Mouse (Mus musculus): ENCODE results near the gene Rangap1. TPM values are rescaled to one million over a fixed set of nuclear protein-coding genes. Genes with fewer than 3 reads are reported as not detected.
A peak's percentile ranks its signal among the peaks of the same experiment; 100 is the strongest.

The Rangap1 gene
- 121 and 126 TPM in 2 replicates for polyA plus RNA-seq (2014; fragmentation: Nextera tagmentation; extraction: Ambion mirVana)

GRCm38 (mm10) chr15:81744992-81745600 is at the start of gene Rangap1, which contains the start of gene Zc3h7b:
Gene Rangap1, minus strand, starts transcription at chr15:81745530.
Gene Zc3h7b, plus strand, starts transcription at chr15:81745057.
- peak; percentile 79 for ATAC-seq (replicated peaks; ENCODE audit: insufficient number of reproducible peaks, low FRiP score, low TSS enrichment, low read depth)

GRCm38 (mm10) chr15:81792444-81792843 is 47.1 kb upstream of the Rangap1 start:
- H3K9ac ChIP-seq (replicated peaks; ENCODE audit: low read length), result no peak overlapping the region
- H3K36me3 ChIP-seq (replicated peaks; ENCODE audit: control insufficient read depth, insufficient read depth, low read depth, low read length), result peaks cover 9% of the 10 kb centered on the region
- ATAC-seq (replicated peaks; ENCODE audit: insufficient number of reproducible peaks, low FRiP score, low TSS enrichment, low read depth) (no peak), DNase-seq (ENCODE audit: low spot score) (no peak)
- no peaks in the 10 kb centered on the region for H3K4me1 ChIP-seq (ENCODE audit: control insufficient read depth, insufficient read depth, low read length)
- no peaks in the 10 kb centered on the region for H3K9me3 ChIP-seq (replicated peaks; ENCODE audit: control insufficient read depth, low read length)
- H3K4me2 ChIP-seq (ENCODE audit: low read depth, low read length), result no peak overlapping the region
- no peak overlapping the region for H3K27ac ChIP-seq (replicated peaks; ENCODE audit: low read depth, low read length)
- no peak overlapping the region for H3K4me3 ChIP-seq (ENCODE audit: low read depth, low read length)
- H3K27me3 ChIP-seq (ENCODE audit: control insufficient read depth, insufficient read depth, low read length), result no peaks in the 10 kb centered on the region
- 93% methylated on average over 9 of the region's 9 CpGs for WGBS

More at GRCm38 (mm10) chr15:81744992-81745600, at the start of gene Rangap1, which contains the start of gene Zc3h7b:
- H3K4me3 ChIP-seq (ENCODE audit: low read depth, low read length), result peak within 1 kb of the TSS; percentile 94
- peak; percentile 87 for DNase-seq (ENCODE audit: low spot score)
- peak within 1 kb of the TSS; percentile 83 for H3K4me2 ChIP-seq (ENCODE audit: low read depth, low read length)
- peaks cover 5% of the 10 kb centered on the region; the same call in 1 of the 2 replicates for H3K4me1 ChIP-seq (ENCODE audit: control insufficient read depth, insufficient read depth, low read length)
- under 1% methylated on average over 56 of the region's 65 CpGs for WGBS
- no peaks in the 10 kb centered on the region for H3K36me3 ChIP-seq (replicated peaks; ENCODE audit: control insufficient read depth, insufficient read depth, low read depth, low read length)
- H3K9me3 ChIP-seq (replicated peaks; ENCODE audit: control insufficient read depth, low read length), result no peaks in the 10 kb centered on the region
- H3K9ac ChIP-seq (replicated peaks; ENCODE audit: low read length), result peak within 1 kb of the TSS; percentile 98
- H3K27ac ChIP-seq (replicated peaks; ENCODE audit: low read depth, low read length), result peak within 1 kb of the TSS; percentile 83
- no peaks in the 10 kb centered on the region for H3K27me3 ChIP-seq (ENCODE audit: control insufficient read depth, insufficient read depth, low read length)

- no peak overlapping the region for H3K27ac ChIP-seq (replicated peaks; ENCODE audit: low read depth, low read length)
- no peaks in the 10 kb centered on the region for H3K27me3 ChIP-seq (ENCODE audit: control insufficient read depth, insufficient read depth, low read length)
- ATAC-seq (replicated peaks; ENCODE audit: insufficient number of reproducible peaks, low FRiP score, low TSS enrichment, low read depth), result no peak
- peaks cover 25% of the 10 kb centered on the region for H3K36me3 ChIP-seq (replicated peaks; ENCODE audit: control insufficient read depth, insufficient read depth, low read depth, low read length)
- WGBS, result 93% methylated on average over 13 of the region's 13 CpGs
- no peak for DNase-seq (ENCODE audit: low spot score)
- H3K4me3 ChIP-seq (ENCODE audit: low read depth, low read length), result no peak overlapping the region
- no peak overlapping the region for H3K9ac ChIP-seq (replicated peaks; ENCODE audit: low read length)
- H3K9me3 ChIP-seq (replicated peaks; ENCODE audit: control insufficient read depth, low read length), result no peaks in the 10 kb centered on the region
- no peak overlapping the region for H3K4me2 ChIP-seq (ENCODE audit: low read depth, low read length)
- H3K4me1 ChIP-seq (ENCODE audit: control insufficient read depth, insufficient read depth, low read length), result no peaks in the 10 kb centered on the region
Measured at GRCm38 (mm10) chr15:81787525-81787924, 42.2 kb upstream of the Rangap1 start.

GRCm38 (mm10) chr15:81785701-81786100 is 40.4 kb upstream of the Rangap1 start:
- Histone ChIP-seq H3K9me3 (replicated peaks; ENCODE audit: control insufficient read depth, low read length) (no peaks in the 10 kb centered on the region), H3K4me2 (ENCODE audit: low read depth, low read length) (no peak overlapping the region), H3K4me3 (ENCODE audit: low read depth, low read length) (no peak overlapping the region), H3K27ac (replicated peaks; ENCODE audit: low read depth, low read length) (no peak overlapping the region), H3K9ac (replicated peaks; ENCODE audit: low read length) (no peak overlapping the region), H3K36me3 (replicated peaks; ENCODE audit: control insufficient read depth, insufficient read depth, low read depth, low read length) (peaks cover 16% of the 10 kb centered on the region), H3K27me3 (ENCODE audit: control insufficient read depth, insufficient read depth, low read length) (no peaks in the 10 kb centered on the region), H3K4me1 (ENCODE audit: control insufficient read depth, insufficient read depth, low read length) (no peaks in the 10 kb centered on the region)
- DNase-seq (ENCODE audit: low spot score), result no peak
- no peak for ATAC-seq (replicated peaks; ENCODE audit: insufficient number of reproducible peaks, low FRiP score, low TSS enrichment, low read depth)
- WGBS, result 95% methylated on average over 8 of the region's 8 CpGs

- WGBS, result 69% methylated on average over 5 of the region's 5 CpGs
- H3K27me3 ChIP-seq (ENCODE audit: control insufficient read depth, insufficient read depth, low read length), result no peaks in the 10 kb centered on the region
- H3K4me1 ChIP-seq (ENCODE audit: control insufficient read depth, insufficient read depth, low read length), result no peaks in the 10 kb centered on the region
- peak; percentile 27 for DNase-seq (ENCODE audit: low spot score)
- peaks cover 21% of the 10 kb centered on the region for H3K36me3 ChIP-seq (replicated peaks; ENCODE audit: control insufficient read depth, insufficient read depth, low read depth, low read length)
- H3K27ac ChIP-seq (replicated peaks; ENCODE audit: low read depth, low read length), result no peak overlapping the region
- H3K9ac ChIP-seq (replicated peaks; ENCODE audit: low read length), result no peak overlapping the region
- no peaks in the 10 kb centered on the region for H3K9me3 ChIP-seq (replicated peaks; ENCODE audit: control insufficient read depth, low read length)
- no peak for ATAC-seq (replicated peaks; ENCODE audit: insufficient number of reproducible peaks, low FRiP score, low TSS enrichment, low read depth)
- no peak overlapping the region for H3K4me3 ChIP-seq (ENCODE audit: low read depth, low read length)
- H3K4me2 ChIP-seq (ENCODE audit: low read depth, low read length), result no peak overlapping the region
Measured at GRCm38 (mm10) chr15:81784762-81785161, 39.4 kb upstream of the Rangap1 start.

- H3K27ac ChIP-seq (replicated peaks; ENCODE audit: low read depth, low read length), result no peak overlapping the region
- no peak overlapping the region for H3K4me2 ChIP-seq (ENCODE audit: low read depth, low read length)
- H3K9me3 ChIP-seq (replicated peaks; ENCODE audit: control insufficient read depth, low read length), result no peaks in the 10 kb centered on the region
- 83% methylated on average over 7 of the region's 7 CpGs for whole genome bisulfite sequencing
- no peak overlapping the region for H3K9ac ChIP-seq (replicated peaks; ENCODE audit: low read length)
- H3K4me3 ChIP-seq (ENCODE audit: low read depth, low read length), result no peak overlapping the region
- DNase-seq (ENCODE audit: low spot score) (no peak), ATAC-seq (replicated peaks; ENCODE audit: insufficient number of reproducible peaks, low FRiP score, low TSS enrichment, low read depth) (no peak)
- peaks cover 36% of the 10 kb centered on the region for H3K36me3 ChIP-seq (replicated peaks; ENCODE audit: control insufficient read depth, insufficient read depth, low read depth, low read length)
- H3K4me1 ChIP-seq (ENCODE audit: control insufficient read depth, insufficient read depth, low read length), result no peaks in the 10 kb centered on the region
- H3K27me3 ChIP-seq (ENCODE audit: control insufficient read depth, insufficient read depth, low read length), result no peaks in the 10 kb centered on the region
Measured at GRCm38 (mm10) chr15:81781816-81782215, 36.5 kb upstream of the Rangap1 start.

- H3K9me3 ChIP-seq (replicated peaks; ENCODE audit: control insufficient read depth, low read length), result no peaks in the 10 kb centered on the region
- no peak overlapping the region for H3K4me2 ChIP-seq (ENCODE audit: low read depth, low read length)
- WGBS, result 85% methylated on average over 10 of the region's 11 CpGs
- peaks cover 26% of the 10 kb centered on the region for H3K36me3 ChIP-seq (replicated peaks; ENCODE audit: control insufficient read depth, insufficient read depth, low read depth, low read length)
- ATAC-seq (replicated peaks; ENCODE audit: insufficient number of reproducible peaks, low FRiP score, low TSS enrichment, low read depth) (no peak), DNase-seq (ENCODE audit: low spot score) (no peak)
- H3K4me3 ChIP-seq (ENCODE audit: low read depth, low read length), result no peak overlapping the region
- H3K9ac ChIP-seq (replicated peaks; ENCODE audit: low read length), result no peak overlapping the region
- no peak overlapping the region for H3K27ac ChIP-seq (replicated peaks; ENCODE audit: low read depth, low read length)
- H3K4me1 ChIP-seq (ENCODE audit: control insufficient read depth, insufficient read depth, low read length), result no peaks in the 10 kb centered on the region
- H3K27me3 ChIP-seq (ENCODE audit: control insufficient read depth, insufficient read depth, low read length), result no peaks in the 10 kb centered on the region
Measured at GRCm38 (mm10) chr15:81776631-81777422, 31.5 kb upstream of the Rangap1 start.
